Mouse (Mus musculus) C2C12 (cell line): ENCODE results near the gene Ube2f.

ENCODE experiments used
- CTCF ChIP-seq: IDR thresholded peaks from one replicate; pipeline ENCODE4 v1.5.1; 2011; ENCODE audit not compliant: control insufficient read depth, insufficient read depth, insufficient read length
- USF1 ChIP-seq: IDR thresholded peaks from one replicate; pipeline ENCODE4 v1.6.1; 2011; ENCODE audit warnings: low read depth, mild to moderate bottlenecking, control low read depth, moderate library complexity

- TF ChIP-seq CTCF = no peak
- no peak for TF ChIP-seq USF1
Observed at GRCm38 (mm10) chr1:91302021-91302420, 51.9 kb downstream of the Ube2f start.
